Mouse (Mus musculus) limb, embryonic 14.5 days (tissue): ENCODE data around the gene Hexim1. TPM values are rescaled to one million over a fixed set of nuclear protein-coding genes. Genes with fewer than 3 reads are reported as not detected.

Experiments used
- ATAC-seq: fragments of 200-750 bp; cut with Nextera tagmentation; 2 replicates; pipeline ENCODE4 v1.8.0; 2017; ENCODE audit warnings: low read depth, moderate number of reproducible peaks, moderate TSS enrichment; ENCODE audit not compliant: low FRiP score
- DNase-seq: peaks from one replicate; pipeline ENCODE4 v3.0.0-alpha.2; 2015; ENCODE audit warnings: low spot score
- H3K27ac ChIP-seq: fragments of 300-500 bp; sonication (generic); replicated peaks from 2 replicates; pipeline ENCODE4 v1.5.1; 2014; ENCODE audit warnings: low read depth, mild to moderate bottlenecking, low read length, moderate library complexity, mixed read lengths
- H3K27me3 ChIP-seq: fragments of 300-500 bp; sonication (generic); 2 replicates; pipeline ENCODE4 v1.6.1; 2014; ENCODE audit warnings: low read length, mixed read lengths; ENCODE audit not compliant: control insufficient read depth, insufficient read depth
- H3K36me3 ChIP-seq: fragments of 300-500 bp; sonication (generic); 2 replicates; pipeline ENCODE4 v1.6.1; 2014; ENCODE audit warnings: mild to moderate bottlenecking, low read length, moderate library complexity, mixed read lengths; ENCODE audit not compliant: control insufficient read depth, insufficient read depth
- H3K4me1 ChIP-seq: fragments of 300-500 bp; sonication (generic); 2 replicates; pipeline ENCODE4 v1.6.1; 2014; ENCODE audit warnings: antibody characterized with exemption, low read length, mixed read lengths; ENCODE audit not compliant: control insufficient read depth, insufficient read depth
- H3K4me2 ChIP-seq: fragments of 300-500 bp; sonication (generic); replicated peaks from 2 replicates; pipeline ENCODE4 v1.6.1; 2014; ENCODE audit warnings: low read depth, mild to moderate bottlenecking, low read length, moderate library complexity; ENCODE audit not compliant: severe bottlenecking
- H3K4me3 ChIP-seq: fragments of 300-500 bp; sonication (generic); replicated peaks from 2 replicates; pipeline ENCODE4 v1.5.1; 2014; ENCODE audit warnings: low read length
- H3K9ac ChIP-seq: fragments of 300-500 bp; sonication (generic); 2 replicates; pipeline ENCODE4 v1.6.1; 2014; ENCODE audit warnings: mild to moderate bottlenecking, low read depth, low read length, moderate library complexity; ENCODE audit not compliant: severe bottlenecking
- H3K9me3 ChIP-seq: fragments of 300-500 bp; sonication (generic); 2 replicates; pipeline ENCODE4 v1.6.1; 2016; ENCODE audit warnings: low read length; ENCODE audit not compliant: control insufficient read depth
- POLR2A ChIP-seq: fragments of 200-500 bp; IDR thresholded peaks from 2 replicates; pipeline ENCODE4 v1.8.0; 2012; ENCODE audit warnings: inconsistent platforms, mild to moderate bottlenecking, moderate library complexity, borderline replicate concordance; ENCODE audit not compliant: insufficient read depth, insufficient read length; ENCODE audit errors: extremely low read depth
- WGBS: fragments of 180-500 bp; shearing (Covaris S2); extraction: QIAGEN DNeasy Blood & Tissue Kit; methylation state at CpG from one replicate; pipeline ENCODE4 v1.1.7; 2014; 5-methylcytosine and 5-hydroxymethylcytosine counted together
- polyA plus RNA-seq, 2 experiments: library from polyadenylated mRNA; depleted of rRNA in 1 of 2; stranded (reverse) in 1 of 2; unstranded in 1 of 2; fragments of >200 nt; fragmentation: Nextera tagmentation in 1 of 2; extraction: Ambion mirVana in 1 of 2; gene quantifications; 2 replicates each; pipeline versions ENCODE4 v1.2.1 to v1.2.3; 2012 to 2014

The Hexim1 gene
- polyA plus RNA-seq, 2 experiments: 7.5 to 21.1 TPM

DNA sequence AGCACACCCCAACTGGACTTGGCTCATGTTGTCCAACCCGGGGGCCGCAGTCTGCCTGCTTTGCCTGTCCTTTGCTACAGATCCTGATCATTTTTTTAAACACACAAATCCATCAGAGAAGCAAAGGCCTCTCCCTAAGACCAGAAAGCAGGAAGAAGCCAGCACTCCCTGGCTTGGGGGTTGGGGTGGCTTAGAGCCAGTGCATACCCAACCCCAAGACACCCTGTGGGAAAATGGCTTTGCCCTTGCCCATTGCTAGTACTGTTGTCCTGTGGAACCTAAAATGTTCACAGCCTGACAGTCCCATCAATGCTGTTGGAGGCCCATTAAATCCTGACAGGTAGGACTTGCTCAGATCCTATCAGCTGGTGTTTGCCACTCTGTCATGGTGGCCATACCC lies 46.3 kb upstream of the Hexim1 start:
- Histone ChIP-seq H3K4me2 (no peak overlapping the region), H3K27me3 (no peaks in the 10 kb centered on the region), H3K4me1 (no peaks in the 10 kb centered on the region), H3K36me3 (peaks cover 64% of the 10 kb centered on the region), H3K4me3 (no peak overlapping the region), H3K27ac (no peak overlapping the region), H3K9me3 (no peaks in the 10 kb centered on the region), H3K9ac (no peak overlapping the region)
- no peak for TF ChIP-seq POLR2A
- WGBS: 94% methylated on average over 2 of the region's 2 CpGs
- ATAC-seq (no peak), DNase-seq (no peak)

DNA sequence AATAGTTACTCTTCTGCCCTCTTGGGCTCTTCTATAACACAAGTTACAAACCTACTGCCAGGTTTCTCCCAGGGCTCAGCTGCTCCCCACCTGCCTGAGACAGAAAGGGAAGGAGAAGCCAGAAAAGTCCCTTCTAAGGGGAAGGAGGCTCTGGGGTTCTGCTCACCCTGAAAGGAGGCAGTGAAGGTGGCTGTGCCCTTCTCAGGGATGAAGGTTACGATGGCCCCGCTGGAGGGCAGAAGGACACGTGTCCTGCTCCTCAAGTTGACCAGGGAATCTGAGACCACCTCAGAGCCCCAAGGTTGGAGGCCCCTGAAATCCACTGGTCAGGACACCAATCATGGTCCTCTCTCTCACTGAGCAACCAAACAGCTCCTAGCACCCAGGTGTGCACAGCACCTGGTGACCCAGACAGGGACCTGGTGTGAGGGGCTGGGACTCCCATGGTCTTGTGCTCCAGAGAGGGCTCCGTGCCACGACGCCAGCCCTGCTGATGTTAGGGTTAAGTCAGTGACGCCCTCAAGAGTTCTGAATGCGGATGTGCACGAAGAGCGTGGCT lies 45.6 kb upstream of the Hexim1 start:
- no peak overlapping the region for H3K27ac ChIP-seq
- H3K9ac ChIP-seq: no peak overlapping the region
- no peaks in the 10 kb centered on the region for H3K4me1 ChIP-seq
- H3K27me3 ChIP-seq: no peaks in the 10 kb centered on the region
- WGBS: 92% methylated on average over 10 of the region's 10 CpGs
- no peak overlapping the region for H3K4me3 ChIP-seq
- no peak for ATAC-seq
- no peaks in the 10 kb centered on the region for H3K9me3 ChIP-seq
- no peak for DNase-seq
- H3K36me3 ChIP-seq: peaks cover 59% of the 10 kb centered on the region
- no peak for TF ChIP-seq POLR2A
- no peak overlapping the region for H3K4me2 ChIP-seq

DNA sequence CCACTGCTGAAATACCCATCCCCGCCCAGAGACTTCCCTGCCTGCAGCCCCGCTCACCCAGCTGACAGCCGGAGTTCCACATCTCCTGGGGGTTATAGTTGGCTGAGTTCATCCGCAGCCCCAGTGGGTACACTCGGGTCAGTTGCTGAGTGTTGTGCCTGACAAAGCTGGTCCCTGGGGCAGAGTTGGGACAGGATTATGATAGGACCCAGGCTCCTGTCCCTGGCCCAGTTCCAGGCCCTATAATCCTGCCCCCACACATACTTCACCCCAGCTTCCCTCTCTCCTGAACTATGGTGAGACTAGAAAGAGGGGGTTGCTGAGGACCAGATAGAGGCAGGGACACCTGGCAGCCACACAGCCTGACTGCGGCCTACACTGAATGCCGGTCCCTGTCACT lies 42.4 kb upstream of the Hexim1 start:
- peaks cover 34% of the 10 kb centered on the region for H3K36me3 ChIP-seq
- no peaks in the 10 kb centered on the region for H3K4me1 ChIP-seq
- WGBS: 81% methylated on average over 7 of the region's 7 CpGs
- no peak overlapping the region for H3K4me2 ChIP-seq
- ATAC-seq (no peak), DNase-seq (no peak)
- H3K4me3 ChIP-seq: no peak overlapping the region
- no peak for TF ChIP-seq POLR2A
- H3K9ac ChIP-seq: no peak overlapping the region
- no peak overlapping the region for H3K27ac ChIP-seq
- H3K9me3 ChIP-seq: no peaks in the 10 kb centered on the region
- no peaks in the 10 kb centered on the region for H3K27me3 ChIP-seq

DNA sequence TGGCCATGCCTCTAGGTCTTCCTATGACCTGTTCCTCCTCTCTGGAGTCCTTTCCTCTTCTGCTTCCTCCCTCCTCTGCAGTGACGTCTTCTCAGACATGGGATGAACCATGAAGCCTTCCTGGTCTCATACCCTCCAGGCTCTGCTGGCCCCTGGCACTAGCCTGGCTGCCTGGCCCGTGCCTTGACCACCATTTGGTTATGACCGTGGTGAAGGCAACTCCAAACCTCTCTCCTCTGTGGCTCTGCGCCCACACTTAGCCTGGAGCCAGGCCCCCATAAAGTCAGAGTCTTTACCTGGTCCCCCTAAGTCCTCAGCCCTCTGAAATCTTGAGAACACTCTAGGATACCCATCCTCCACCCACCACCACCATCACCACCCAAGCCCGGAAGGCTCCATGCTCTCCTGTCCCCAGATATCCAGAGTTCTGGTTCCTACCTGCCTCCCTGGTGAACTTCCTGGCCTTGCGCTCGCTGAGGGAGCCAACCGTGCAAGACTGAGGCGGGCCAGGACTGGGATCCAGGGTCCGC lies 41.8 kb upstream of the Hexim1 start:
- H3K4me1 ChIP-seq: no peaks in the 10 kb centered on the region
- ATAC-seq: no peak
- no peaks in the 10 kb centered on the region for H3K9me3 ChIP-seq
- 60% methylated on average over 10 of the region's 10 CpGs for WGBS
- no peak overlapping the region for H3K4me2 ChIP-seq
- H3K27me3 ChIP-seq: no peaks in the 10 kb centered on the region
- H3K27ac ChIP-seq: no peak overlapping the region
- H3K9ac ChIP-seq: no peak overlapping the region
- DNase-seq: no peak
- peaks cover 29% of the 10 kb centered on the region for H3K36me3 ChIP-seq
- no peak for TF ChIP-seq POLR2A
- H3K4me3 ChIP-seq: no peak overlapping the region

DNA sequence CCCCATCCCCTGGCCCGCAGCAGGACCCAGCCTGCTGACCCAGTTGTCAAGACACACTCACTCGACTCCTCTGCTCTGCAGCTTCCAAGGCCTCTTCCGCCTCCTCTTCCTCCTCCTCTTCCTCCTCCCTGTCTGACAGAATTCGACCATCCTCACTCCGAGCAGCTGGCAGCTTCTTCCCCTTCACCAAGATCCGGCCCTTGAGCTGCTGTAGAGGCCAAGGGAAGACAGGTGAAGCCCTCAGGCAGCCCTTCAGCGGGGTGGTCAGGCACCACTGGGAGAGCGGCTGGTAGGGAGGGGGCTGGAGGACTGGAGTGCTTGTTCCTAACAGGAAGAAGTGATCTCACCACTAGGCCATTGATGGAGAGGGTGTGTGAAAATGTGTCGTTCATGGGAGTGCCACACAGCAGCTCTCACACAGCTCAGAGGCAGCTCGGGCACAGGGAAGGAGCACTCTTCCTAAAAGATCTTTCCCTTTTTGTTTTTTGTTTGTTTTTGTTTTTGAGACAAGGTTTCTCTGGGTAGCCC lies 41.2 kb upstream of the Hexim1 start:
- H3K4me1 ChIP-seq: no peaks in the 10 kb centered on the region
- no peak overlapping the region for H3K27ac ChIP-seq
- H3K4me3 ChIP-seq: no peak overlapping the region
- H3K27me3 ChIP-seq: peaks cover 5% of the 10 kb centered on the region; the same call in 1 of the 2 replicates
- ATAC-seq (no peak), DNase-seq (no peak)
- no peak overlapping the region for H3K4me2 ChIP-seq
- no peaks in the 10 kb centered on the region for H3K9me3 ChIP-seq
- peak overlapping the region; percentile 4; the same call in 1 of the 2 replicates for H3K9ac ChIP-seq
- no peak for TF ChIP-seq POLR2A
- 18% methylated on average over 10 of the region's 10 CpGs for WGBS
- H3K36me3 ChIP-seq: peaks cover 24% of the 10 kb centered on the region
